Mouse (Mus musculus) cortical plate, adult 2 months (tissue): ENCODE measurements around the gene St3gal3.

Source experiments
- CTCF ChIP-seq: fragments of 200-500 bp; IDR thresholded peaks from 2 replicates; pipeline ENCODE4 v1.5.1; 2011; ENCODE audit warnings: mild to moderate bottlenecking, control low read depth, low read length; ENCODE audit not compliant: insufficient read depth; ENCODE audit errors: extremely low read depth
- POLR2A ChIP-seq: fragments of 200-500 bp; IDR thresholded peaks from 2 replicates; pipeline ENCODE4 v1.6.1; 2011; ENCODE audit warnings: mild to moderate bottlenecking, low read length, control low read depth; ENCODE audit not compliant: insufficient read depth; ENCODE audit errors: extremely low read depth

DNA sequence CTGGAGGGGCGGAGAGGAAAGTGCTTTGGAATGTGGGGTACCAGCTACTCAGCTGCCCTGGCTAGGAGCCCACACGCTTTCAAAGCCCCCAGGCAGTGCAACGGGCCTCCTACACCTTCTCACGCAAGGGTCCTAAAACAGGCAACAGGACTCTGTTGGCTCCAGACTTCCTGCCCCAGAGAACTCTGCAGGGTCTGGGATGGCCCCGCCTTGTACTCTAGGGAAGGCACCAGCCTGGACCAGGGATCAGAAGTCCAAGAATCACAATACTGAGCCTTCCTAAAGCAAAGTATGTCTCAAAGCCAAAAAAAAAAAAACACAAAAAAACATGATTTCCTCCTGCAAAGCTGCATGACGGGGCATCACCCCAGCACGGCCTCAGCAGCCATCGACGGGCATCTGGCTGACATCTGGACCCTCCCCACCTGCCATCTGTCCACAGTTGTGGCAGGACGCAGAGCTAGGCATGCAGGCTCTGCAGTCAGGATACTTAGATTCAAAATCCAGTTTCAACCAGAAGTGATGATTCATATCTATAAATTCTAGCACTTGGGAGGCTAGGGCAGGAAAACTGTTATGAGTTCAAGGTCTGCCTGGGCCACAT, 134.0 kb downstream of the St3gal3 start:
- TF ChIP-seq CTCF (no peak), POLR2A (no peak)
